Mouse (Mus musculus): ENCODE measurements at regions not wholly inside any gene's neighbourhood (a gene's known extent, or its start where the extent isn't known, plus 50 kb on each side); places are given as distances from the start of the nearest gene placed in this dataset.

- TF ChIP-seq CTCF (IDR thresholded peaks at IDR 0.05), result no peak
- TF ChIP-seq EP300 (IDR thresholded peaks at IDR 0.05), result no peak
Observed at GRCm38 (mm10) chr4:32083456-32083855, 119.6 kb downstream of the Map3k7 start.

Data from lung, postnatal 0 days (tissue).